Mouse (Mus musculus): Measurements from ENCODE around the gene Zfp36. TPM values are rescaled to one million over a fixed set of nuclear protein-coding genes. Genes with fewer than 3 reads are reported as not detected.

The Zfp36 gene
- polyA plus RNA-seq, 1 experiment from 2014 or later: 3.7 TPM

- DNase-seq (ENCODE audit: low spot score): peak; percentile 93
- Histone ChIP-seq H3K27ac (peak overlapping the region; percentile 80), H3K36me3 (replicated peaks; ENCODE audit: control insufficient read depth, insufficient read depth) (peaks cover 2% of the 10 kb centered on the region; the same call in 1 of the 2 replicates), H3K9ac (peak overlapping the region; percentile 16; the same call in 1 of the 2 replicates), H3K4me2 (replicated peaks) (peak overlapping the region; percentile 98), H3K9me3 (ENCODE audit: control insufficient read depth, low read length) (no peaks in the 10 kb centered on the region), H3K27me3 (ENCODE audit: control insufficient read depth, insufficient read depth, low read length) (no peaks in the 10 kb centered on the region), H3K4me1 (replicated peaks; ENCODE audit: control insufficient read depth, insufficient read depth, low read length) (peaks cover 26% of the 10 kb centered on the region), H3K4me3 (replicated peaks; ENCODE audit: low read length) (peak overlapping the region; percentile 82)
- 1% methylated on average over 9 of the region's 9 CpGs for WGBS
- 0 out of 2 replicates have a peak, but pooled peaks have one; percentile 1 for ATAC-seq (ENCODE audit: low FRiP score)
Measured at GRCm38 (mm10) chr7:28373131-28373581, 6.9 kb downstream of the Zfp36 start.

DNA sequence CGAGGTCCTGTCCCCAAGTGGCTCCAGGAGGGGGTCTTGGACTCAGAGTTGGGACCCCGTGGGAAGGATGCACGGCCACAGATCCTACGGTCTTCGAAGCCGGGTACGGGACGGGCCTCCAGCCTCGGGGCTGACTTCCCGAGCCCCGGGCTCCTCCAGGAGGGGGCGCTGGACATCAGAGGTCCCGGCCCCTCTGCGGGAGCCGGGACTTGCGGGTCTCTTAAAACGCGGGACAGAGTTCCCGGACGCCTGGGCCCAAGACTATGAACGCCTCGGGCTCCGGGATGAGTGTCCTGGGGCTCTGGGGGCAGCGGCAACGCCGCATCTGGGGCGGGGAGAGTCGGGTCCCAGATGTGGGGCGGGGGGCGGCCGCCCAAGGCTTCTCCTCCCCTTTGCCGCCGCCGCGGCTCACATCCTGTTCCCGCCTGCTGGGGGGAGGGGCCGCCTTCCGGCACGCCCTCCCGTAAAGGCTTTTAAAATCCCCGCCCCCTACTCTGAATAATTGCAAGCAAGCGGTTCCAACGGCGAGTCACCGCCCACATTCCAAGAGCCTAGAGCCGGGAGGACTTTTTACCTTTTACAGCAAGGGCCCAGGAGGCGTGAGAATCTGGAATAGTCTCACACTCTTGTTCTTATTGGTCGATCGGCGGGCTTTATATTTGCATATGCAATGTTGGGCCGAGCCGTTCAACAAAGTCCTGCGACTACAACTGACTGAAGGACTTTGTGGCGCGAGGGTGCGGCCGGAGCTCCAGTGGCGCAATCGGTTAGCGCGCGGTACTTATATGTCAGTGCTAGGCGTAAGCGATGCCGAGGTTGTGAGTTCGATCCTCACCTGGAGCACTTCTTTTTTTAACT lies 7.6 kb downstream of the Zfp36 start, which contains the start of gene Plekhg2:
Plekhg2 (minus strand) TSS at position 349 of the 858 bp plus-strand sequence.
- H3K4me1 ChIP-seq (replicated peaks; ENCODE audit: control insufficient read depth, insufficient read depth, low read length): peaks cover 22% of the 10 kb centered on the region
- ATAC-seq (ENCODE audit: low FRiP score): peak; percentile 90

GRCm38 (mm10) chr7:28371514-28371989 lies 8.5 kb downstream of the Zfp36 start:
- H3K4me2 ChIP-seq (replicated peaks): peak overlapping the region; percentile 98
- ATAC-seq (ENCODE audit: low FRiP score): no peak
- WGBS: under 1% methylated on average over 40 of the region's 43 CpGs
- no peak for DNase-seq (ENCODE audit: low spot score)
- H3K27me3 ChIP-seq (ENCODE audit: control insufficient read depth, insufficient read depth, low read length): no peaks in the 10 kb centered on the region
- H3K4me3 ChIP-seq (replicated peaks; ENCODE audit: low read length): peak overlapping the region; percentile 82
- H3K36me3 ChIP-seq (replicated peaks; ENCODE audit: control insufficient read depth, insufficient read depth): peaks cover 18% of the 10 kb centered on the region
- peaks cover 21% of the 10 kb centered on the region for H3K4me1 ChIP-seq (replicated peaks; ENCODE audit: control insufficient read depth, insufficient read depth, low read length)
- H3K27ac ChIP-seq: peak overlapping the region; percentile 80
- H3K9me3 ChIP-seq (ENCODE audit: control insufficient read depth, low read length): no peaks in the 10 kb centered on the region
- peak overlapping the region; percentile 84 for H3K9ac ChIP-seq

More for the DNA sequence above, 7.6 kb downstream of the Zfp36 start, which contains the start of gene Plekhg2:
- peak within 1 kb of the TSS; percentile 84 for H3K9ac ChIP-seq
- H3K4me3 ChIP-seq (replicated peaks; ENCODE audit: low read length): peak within 1 kb of the TSS; percentile 82
- under 1% methylated on average over 59 of the region's 66 CpGs for WGBS
- H3K9me3 ChIP-seq (ENCODE audit: control insufficient read depth, low read length): no peaks in the 10 kb centered on the region
- H3K4me2 ChIP-seq (replicated peaks): peak within 1 kb of the TSS; percentile 98
- DNase-seq (ENCODE audit: low spot score): peak; percentile 99
- no peaks in the 10 kb centered on the region for H3K27me3 ChIP-seq (ENCODE audit: control insufficient read depth, insufficient read depth, low read length)
- peak within 1 kb of the TSS; percentile 80 for H3K27ac ChIP-seq
- peaks cover 9% of the 10 kb centered on the region for H3K36me3 ChIP-seq (replicated peaks; ENCODE audit: control insufficient read depth, insufficient read depth)

GRCm38 (mm10) chr7:28370977-28371513 lies 9.0 kb downstream of the Zfp36 start:
- Histone ChIP-seq H3K4me3 (replicated peaks; ENCODE audit: low read length) (peak overlapping the region; percentile 82), H3K9me3 (ENCODE audit: control insufficient read depth, low read length) (no peaks in the 10 kb centered on the region), H3K36me3 (replicated peaks; ENCODE audit: control insufficient read depth, insufficient read depth) (peaks cover 21% of the 10 kb centered on the region), H3K27me3 (ENCODE audit: control insufficient read depth, insufficient read depth, low read length) (no peaks in the 10 kb centered on the region), H3K4me2 (replicated peaks) (peak overlapping the region; percentile 98), H3K4me1 (replicated peaks; ENCODE audit: control insufficient read depth, insufficient read depth, low read length) (peaks cover 16% of the 10 kb centered on the region), H3K9ac (peak overlapping the region; percentile 84), H3K27ac (peak overlapping the region; percentile 80)
- DNase-seq (ENCODE audit: low spot score) (no peak), ATAC-seq (ENCODE audit: low FRiP score) (no peak)
- 8% methylated on average over 11 of the region's 11 CpGs for WGBS

DNA sequence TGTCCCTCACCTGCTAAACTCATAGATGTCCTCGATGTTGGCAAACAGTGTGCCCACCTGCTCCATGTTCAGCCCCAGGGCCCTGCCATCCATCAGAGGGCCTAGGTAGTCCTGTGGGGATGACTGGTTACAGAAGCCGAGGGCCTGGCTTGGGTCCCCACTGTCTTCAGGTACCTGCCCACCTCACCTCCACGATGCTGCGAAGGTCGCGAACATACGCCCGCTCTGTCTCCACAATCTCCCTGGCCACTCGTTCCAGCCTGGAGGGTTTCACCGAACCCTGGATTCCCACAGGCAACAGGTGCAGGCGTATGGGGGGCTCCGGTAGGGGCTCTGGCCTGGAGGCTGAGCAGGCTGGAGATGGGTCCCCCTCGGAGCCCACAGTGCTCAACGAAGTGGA lies 10.0 kb downstream of the Zfp36 start:
- Histone ChIP-seq H3K27me3 (ENCODE audit: control insufficient read depth, insufficient read depth, low read length) (no peaks in the 10 kb centered on the region), H3K4me2 (replicated peaks) (peak overlapping the region; percentile 98), H3K9ac (peak overlapping the region; percentile 84; the same call in 1 of the 2 replicates), H3K36me3 (replicated peaks; ENCODE audit: control insufficient read depth, insufficient read depth) (peaks cover 31% of the 10 kb centered on the region), H3K9me3 (ENCODE audit: control insufficient read depth, low read length) (no peaks in the 10 kb centered on the region), H3K27ac (no peak overlapping the region), H3K4me3 (replicated peaks; ENCODE audit: low read length) (peak overlapping the region; percentile 82), H3K4me1 (replicated peaks; ENCODE audit: control insufficient read depth, insufficient read depth, low read length) (peaks cover 15% of the 10 kb centered on the region)
- DNase-seq (ENCODE audit: low spot score): no peak
- WGBS: 91% methylated on average over 14 of the region's 14 CpGs
- ATAC-seq (ENCODE audit: low FRiP score): no peak

DNA sequence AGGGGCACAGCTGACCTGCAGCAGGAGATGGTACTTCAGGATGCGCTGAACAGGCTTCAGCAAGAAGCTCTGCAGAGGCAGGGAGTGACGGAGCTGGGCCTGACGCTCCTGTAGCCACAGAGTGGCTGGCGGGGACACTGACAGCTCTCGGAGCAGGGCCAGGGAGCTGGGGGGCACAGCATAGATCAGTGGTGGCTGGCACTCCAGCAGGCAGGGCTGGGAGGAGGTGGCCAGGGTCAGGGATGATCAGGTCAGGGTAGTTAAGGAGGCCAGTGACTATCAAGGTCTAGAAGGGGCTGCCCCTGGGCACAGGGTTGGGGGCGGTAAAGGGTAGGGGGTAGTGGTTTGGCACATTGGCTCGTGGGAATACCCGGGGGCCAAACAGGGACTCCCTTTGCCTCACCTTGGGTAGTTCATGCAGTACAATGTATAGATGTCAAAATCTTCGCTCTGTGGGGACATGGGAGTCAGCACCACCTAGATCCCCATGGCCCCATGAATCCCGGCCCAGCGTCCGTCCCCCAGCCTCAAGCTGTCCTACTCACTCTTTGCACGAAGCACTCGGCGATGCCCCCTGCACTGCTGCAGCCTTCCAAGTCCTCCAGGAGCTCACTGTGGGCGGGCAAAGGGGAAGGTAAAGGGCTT lies 11.7 kb downstream of the Zfp36 start:
- no peaks in the 10 kb centered on the region for H3K9me3 ChIP-seq (ENCODE audit: control insufficient read depth, low read length)
- WGBS: 89% methylated on average over 16 of the region's 16 CpGs
- no peak overlapping the region for H3K27ac ChIP-seq
- peaks cover 15% of the 10 kb centered on the region for H3K4me1 ChIP-seq (replicated peaks; ENCODE audit: control insufficient read depth, insufficient read depth, low read length)
- no peak for DNase-seq (ENCODE audit: low spot score)
- H3K27me3 ChIP-seq (ENCODE audit: control insufficient read depth, insufficient read depth, low read length): no peaks in the 10 kb centered on the region
- H3K4me3 ChIP-seq (replicated peaks; ENCODE audit: low read length): no peak overlapping the region
- H3K36me3 ChIP-seq (replicated peaks; ENCODE audit: control insufficient read depth, insufficient read depth): peaks cover 46% of the 10 kb centered on the region
- no peak for ATAC-seq (ENCODE audit: low FRiP score)
- no peak overlapping the region for H3K4me2 ChIP-seq (replicated peaks)
- H3K9ac ChIP-seq: 0 out of 2 replicates have a peak overlapping the region, but pooled peaks have one; percentile 4

- H3K4me3 ChIP-seq (replicated peaks; ENCODE audit: low read length): no peak overlapping the region
- peaks cover 15% of the 10 kb centered on the region for H3K4me1 ChIP-seq (replicated peaks; ENCODE audit: control insufficient read depth, insufficient read depth, low read length)
- DNase-seq (ENCODE audit: low spot score) (no peak), ATAC-seq (ENCODE audit: low FRiP score) (no peak)
- no peak overlapping the region for H3K27ac ChIP-seq
- H3K9me3 ChIP-seq (ENCODE audit: control insufficient read depth, low read length): no peaks in the 10 kb centered on the region
- H3K4me2 ChIP-seq (replicated peaks): no peak overlapping the region
- H3K36me3 ChIP-seq (replicated peaks; ENCODE audit: control insufficient read depth, insufficient read depth): peaks cover 48% of the 10 kb centered on the region
- no peaks in the 10 kb centered on the region for H3K27me3 ChIP-seq (ENCODE audit: control insufficient read depth, insufficient read depth, low read length)
- WGBS: 88% methylated on average over 16 of the region's 16 CpGs
- no peak overlapping the region for H3K9ac ChIP-seq
Measured at GRCm38 (mm10) chr7:28367663-28368275, 12.3 kb downstream of the Zfp36 start.

DNA sequence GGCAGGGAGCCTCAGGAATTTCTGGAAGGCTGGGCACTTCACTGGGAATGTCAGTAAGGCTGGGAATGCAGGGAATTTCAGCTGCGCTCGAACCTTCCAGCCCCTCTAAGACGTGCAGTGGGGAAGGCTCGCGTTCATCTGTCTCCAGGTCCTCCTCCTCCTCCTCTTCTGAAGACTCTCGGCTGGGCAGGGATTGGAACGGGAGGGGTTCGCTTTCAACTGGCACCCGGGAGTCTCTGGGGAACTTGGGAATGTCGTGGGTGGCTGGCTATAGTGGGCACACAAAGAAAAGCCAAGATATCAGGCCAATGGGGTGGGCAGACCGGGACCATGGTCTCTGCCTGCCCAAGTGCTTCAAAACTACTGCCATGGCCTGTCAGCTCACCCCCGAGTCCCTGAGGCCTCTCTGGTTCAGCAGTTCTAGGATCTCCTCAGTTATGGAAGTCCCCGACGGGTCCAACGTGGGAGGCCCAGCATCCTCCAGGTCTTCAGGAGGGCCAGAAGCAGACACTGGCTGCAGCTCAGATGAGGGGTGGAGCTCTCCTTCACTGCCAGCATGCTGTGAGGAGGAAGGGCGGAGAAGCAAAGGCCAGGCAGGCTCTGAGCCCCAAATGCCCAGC lies 17.5 kb downstream of the Zfp36 start:
- Histone ChIP-seq H3K4me3 (replicated peaks; ENCODE audit: low read length) (no peak overlapping the region), H3K4me2 (replicated peaks) (no peak overlapping the region), H3K27ac (no peak overlapping the region), H3K36me3 (replicated peaks; ENCODE audit: control insufficient read depth, insufficient read depth) (peaks cover 73% of the 10 kb centered on the region), H3K9me3 (ENCODE audit: control insufficient read depth, low read length) (no peaks in the 10 kb centered on the region), H3K27me3 (ENCODE audit: control insufficient read depth, insufficient read depth, low read length) (no peaks in the 10 kb centered on the region), H3K4me1 (replicated peaks; ENCODE audit: control insufficient read depth, insufficient read depth, low read length) (no peaks in the 10 kb centered on the region), H3K9ac (no peak overlapping the region)
- 88% methylated on average over 16 of the region's 16 CpGs for WGBS
- no peak for DNase-seq (ENCODE audit: low spot score)
- no peak for ATAC-seq (ENCODE audit: low FRiP score)

Measured in hindbrain, embryonic 14.5 days (tissue).